Mouse (Mus musculus) brain, embryonic 14.5 days (tissue): ENCODE results near the gene Bcorl1.

Source experiments
- CTCF ChIP-seq: fragments of 200-500 bp; IDR thresholded peaks from 2 replicates; pipeline ENCODE4 v1.5.1; 2012; ENCODE audit warnings: inconsistent platforms, mild to moderate bottlenecking, moderate library complexity, borderline replicate concordance; ENCODE audit not compliant: insufficient read depth, insufficient read length; ENCODE audit errors: extremely low read depth
- POLR2A ChIP-seq: fragments of 200-500 bp; IDR thresholded peaks from 2 replicates; pipeline ENCODE4 v1.6.1; 2012; ENCODE audit warnings: mild to moderate bottlenecking, inconsistent platforms, borderline replicate concordance; ENCODE audit not compliant: poor library complexity, insufficient read depth, insufficient read length, severe bottlenecking; ENCODE audit errors: extremely low read depth

- TF ChIP-seq CTCF (no peak), POLR2A (no peak)
These were observed 100.8 kb downstream of the Bcorl1 start for GRCm38 (mm10) chrX:48441954-48442353.
